Mouse (Mus musculus) adipose tissue, adult 10 weeks (tissue): ENCODE data around the gene Tgoln1. TPM values are rescaled to one million over a fixed set of nuclear protein-coding genes. Genes with fewer than 3 reads are reported as not detected.

ENCODE experiments used
- polyA plus RNA-seq: library from polyadenylated mRNA; stranded (reverse); fragments of 350-450 nt; fragmentation: Illumina TruSeq; extraction: RNeasy Lipid Tissue Mini Kit (QIAGEN cat#74804); gene quantifications from one replicate; pipeline ENCODE4 v1.2.3, GENCODE M21; 2014; ENCODE audit warnings: low read depth, low replicate concordance

Tgoln1 gene
- 105 TPM for polyA plus RNA-seq

DNA sequence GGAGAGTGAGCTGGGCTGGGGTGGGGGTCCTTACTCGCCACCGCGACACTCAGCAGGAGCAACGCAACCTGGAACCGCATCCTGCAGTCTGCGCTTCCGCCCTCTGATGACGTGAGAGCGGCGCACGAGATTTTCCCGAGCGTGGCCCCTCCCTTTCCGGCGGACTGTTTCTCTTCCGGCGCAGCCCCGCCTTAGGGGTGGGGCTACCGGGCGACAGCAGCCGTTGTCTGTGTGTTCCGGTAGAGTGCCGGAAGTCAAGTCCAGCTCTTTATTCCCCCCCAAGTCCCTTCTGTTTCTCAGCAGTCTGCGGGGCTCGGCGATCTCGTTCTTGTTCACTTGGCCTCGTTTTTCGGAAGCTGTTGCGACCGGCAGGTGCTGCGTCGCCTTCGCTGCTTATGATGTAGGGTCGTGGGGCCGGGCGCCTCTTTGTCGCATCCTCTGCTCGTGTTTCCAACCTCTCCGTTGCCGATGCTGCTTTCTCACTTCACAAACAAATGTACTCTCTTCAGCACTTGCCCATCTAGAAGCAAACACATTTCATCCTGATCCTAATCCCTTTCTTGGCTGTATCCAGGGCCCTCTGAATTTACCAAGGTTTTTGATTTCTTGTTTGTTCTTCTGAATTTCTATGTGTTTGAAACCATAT lies at the start of gene Tgoln1:
Gene Tgoln1 (minus strand): TSS at position 358 of the 646 bp plus-strand sequence.

GRCm38 (mm10) chr6:72597956-72598753 lies 18.6 kb downstream of the Tgoln1 start, which contains the start of the genes Elmod3 and Retsat:
TSS of gene Elmod3 (minus strand) at chr6:72598413.
TSS of gene Retsat (plus strand) at chr6:72598475.

Other genes starting within 250 kb of the Tgoln1 start
- 19.0 TPM for gene Vamp5, start 236.5 kb downstream of the Tgoln1 start, polyA plus RNA-seq
- 188 TPM for gene Vamp8, start 226.3 kb downstream of the Tgoln1 start, polyA plus RNA-seq
- gene Ggcx, start 202.7 kb downstream of the Tgoln1 start, polyA plus RNA-seq = 23.4 TPM
- gene Mat2a, start 177.4 kb downstream of the Tgoln1 start, polyA plus RNA-seq = 261 TPM
- gene Sh2d6, start 95.3 kb downstream of the Tgoln1 start, polyA plus RNA-seq = 3.7 TPM
- 196 TPM for gene Capg, start 72.6 kb downstream of the Tgoln1 start, polyA plus RNA-seq
- gene Elmod3, start 18.6 kb downstream of the Tgoln1 start, polyA plus RNA-seq = 24.1 TPM
- 48.8 TPM for gene Retsat, start 18.5 kb downstream of the Tgoln1 start, polyA plus RNA-seq
- 19.0 TPM for gene Tcf7l1, start 172.3 kb upstream of the Tgoln1 start, polyA plus RNA-seq